Mouse (Mus musculus): ENCODE measurements at regions not wholly inside any gene's neighbourhood (a gene's known extent, or its start where the extent isn't known, plus 50 kb on each side); places are given as distances from the start of the nearest gene placed in this dataset.

DNA sequence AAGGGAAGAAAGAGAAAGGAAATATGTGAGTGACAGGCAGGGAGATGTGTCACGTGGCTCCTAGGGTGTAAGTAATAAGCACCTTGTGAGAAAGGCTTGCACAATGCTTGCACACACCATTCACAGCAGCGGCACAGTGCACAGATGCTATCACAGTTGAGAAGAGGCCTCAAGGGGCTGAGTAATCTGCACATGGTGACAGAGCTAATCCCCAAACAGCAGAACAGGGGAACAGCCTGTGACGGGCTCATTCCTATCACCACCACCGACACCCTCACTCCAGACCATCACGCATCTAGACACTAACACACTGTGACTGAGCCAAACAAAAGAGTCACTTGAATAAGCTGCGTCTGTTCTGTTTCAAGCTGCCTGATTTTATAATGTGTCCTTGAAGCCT lies 76.2 kb upstream of the Ppm1h start:
- no peak for TF ChIP-seq POLR2A (IDR thresholded peaks at IDR 0.05; ENCODE audit: insufficient read depth, low read depth, low read length)
- TF ChIP-seq EP300 (IDR thresholded peaks at IDR 0.05; ENCODE audit: insufficient read depth, low read depth, low read length), result no peak

Data from heart, adult 2 months (tissue).